Mouse (Mus musculus): ENCODE data around the gene Ranbp3. TPM values are rescaled to one million over a fixed set of nuclear protein-coding genes. Genes with fewer than 3 reads are reported as not detected.

Ranbp3 gene
- polyA plus RNA-seq, 1 experiment from 2014 or later: 28.8 TPM

DNA sequence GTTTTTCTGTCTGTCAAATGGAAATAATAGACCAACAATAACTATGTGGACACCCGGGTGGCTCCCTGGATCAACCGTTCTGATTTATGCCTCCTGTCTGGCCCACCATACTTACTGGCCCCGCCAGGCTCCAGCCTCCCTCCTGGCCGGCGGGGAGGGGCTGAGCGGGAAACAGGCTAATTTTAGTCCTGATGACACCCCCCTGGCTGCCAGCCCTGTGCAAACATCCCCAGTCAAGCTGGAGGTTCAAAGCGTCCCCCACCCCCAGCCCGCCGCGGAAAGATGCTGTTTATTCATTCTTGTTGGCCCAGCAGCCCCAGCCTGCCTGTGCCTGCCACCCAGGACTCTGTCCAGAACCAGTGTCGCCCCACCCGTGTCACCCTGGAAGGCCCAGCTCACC, 55.0 kb downstream of the Ranbp3 start:
- 6% methylated on average over 12 of the region's 12 CpGs for WGBS
- Histone ChIP-seq H3K4me1 (replicated peaks; ENCODE audit: control insufficient read depth, insufficient read depth, low read length) (peaks cover 9% of the 10 kb centered on the region), H3K4me2 (replicated peaks; ENCODE audit: low read depth) (peak overlapping the region; percentile 46), H3K36me3 (ENCODE audit: control insufficient read depth, insufficient read depth) (peaks cover 8% of the 10 kb centered on the region), H3K9me3 (ENCODE audit: control insufficient read depth) (no peaks in the 10 kb centered on the region), H3K27ac (ENCODE audit: low read depth, low read length) (no peak overlapping the region), H3K4me3 (ENCODE audit: low read depth, low read length) (no peak overlapping the region), H3K27me3 (replicated peaks; ENCODE audit: control insufficient read depth, insufficient read depth, low read length) (no peaks in the 10 kb centered on the region), H3K9ac (ENCODE audit: low read depth, low read length) (0 out of 2 replicates have a peak overlapping the region, but pooled peaks have one; percentile 3)
- peak; percentile 21; the same call in 1 of the 2 replicates for ATAC-seq
- no peak; the same call in 1 of the 2 replicates for TF ChIP-seq CTCF (IDR thresholded peaks at IDR 0.05; ENCODE audit: low read depth)

DNA sequence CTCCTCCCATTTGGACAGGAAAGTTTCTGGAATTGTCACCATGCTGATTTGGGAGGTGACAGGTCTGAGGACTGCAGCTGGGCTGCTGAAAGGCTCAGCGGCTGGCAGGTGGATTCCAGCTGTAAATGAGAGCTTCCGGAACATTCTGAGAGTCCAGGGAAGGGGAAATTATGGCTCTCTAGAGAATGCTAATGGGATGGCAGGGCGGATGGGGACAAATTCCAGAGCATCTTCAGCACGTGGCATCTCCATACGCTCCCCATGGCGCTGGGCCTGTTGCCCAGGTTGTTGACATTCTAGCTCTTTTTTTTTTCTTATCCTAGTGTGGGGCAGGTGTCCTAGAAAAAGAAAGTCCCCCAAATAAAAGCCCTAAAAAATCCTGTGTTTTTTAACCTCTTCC, 56.1 kb downstream of the Ranbp3 start:
- 0 out of 2 replicates have a peak, but pooled peaks cover under 1% of the 10 kb centered on the region for H3K36me3 ChIP-seq (ENCODE audit: control insufficient read depth, insufficient read depth)
- no peak for TF ChIP-seq CTCF (IDR thresholded peaks at IDR 0.05; ENCODE audit: low read depth)
- ATAC-seq: no peak

DNA sequence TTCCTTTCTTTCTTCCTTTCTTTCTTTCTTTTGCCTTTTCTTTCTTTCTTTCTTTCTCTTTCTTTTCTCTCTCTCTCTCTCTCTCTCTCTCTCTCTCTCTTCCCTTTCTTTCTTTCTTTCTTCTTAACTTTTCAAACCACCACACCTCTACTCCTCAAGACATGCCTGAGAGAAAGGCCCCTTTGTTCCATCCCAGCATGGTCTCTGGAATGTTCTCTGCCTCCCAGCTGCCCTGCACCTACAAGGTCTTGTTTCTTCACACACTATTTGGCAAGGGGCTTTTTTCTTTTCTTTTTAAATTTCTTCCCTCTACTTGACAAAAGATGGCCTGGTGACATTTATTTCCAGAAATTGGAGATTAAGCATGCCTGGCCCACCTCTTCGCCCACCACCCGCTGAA, 56.6 kb downstream of the Ranbp3 start:
- H3K4me1 ChIP-seq (replicated peaks; ENCODE audit: control insufficient read depth, insufficient read depth, low read length): peaks cover 9% of the 10 kb centered on the region
- 86% methylated on average over 2 of the region's 2 CpGs for WGBS
- H3K4me2 ChIP-seq (replicated peaks; ENCODE audit: low read depth): no peak overlapping the region
- no peak overlapping the region for H3K4me3 ChIP-seq (ENCODE audit: low read depth, low read length)
- no peaks in the 10 kb centered on the region for H3K36me3 ChIP-seq (ENCODE audit: control insufficient read depth, insufficient read depth)
- no peak overlapping the region for H3K27ac ChIP-seq (ENCODE audit: low read depth, low read length)
- H3K9me3 ChIP-seq (ENCODE audit: control insufficient read depth): no peaks in the 10 kb centered on the region
- H3K9ac ChIP-seq (ENCODE audit: low read depth, low read length): no peak overlapping the region
- H3K27me3 ChIP-seq (replicated peaks; ENCODE audit: control insufficient read depth, insufficient read depth, low read length): no peaks in the 10 kb centered on the region
- no peak for ATAC-seq
- TF ChIP-seq CTCF (IDR thresholded peaks at IDR 0.05; ENCODE audit: low read depth): no peak

More for the DNA sequence above, 56.1 kb downstream of the Ranbp3 start:
- Histone ChIP-seq H3K4me2 (replicated peaks; ENCODE audit: low read depth) (no peak overlapping the region), H3K4me1 (replicated peaks; ENCODE audit: control insufficient read depth, insufficient read depth, low read length) (peaks cover 9% of the 10 kb centered on the region), H3K27ac (ENCODE audit: low read depth, low read length) (no peak overlapping the region), H3K27me3 (replicated peaks; ENCODE audit: control insufficient read depth, insufficient read depth, low read length) (no peaks in the 10 kb centered on the region), H3K9me3 (ENCODE audit: control insufficient read depth) (no peaks in the 10 kb centered on the region), H3K9ac (ENCODE audit: low read depth, low read length) (no peak overlapping the region), H3K4me3 (ENCODE audit: low read depth, low read length) (no peak overlapping the region)
- WGBS: 48% methylated on average over 6 of the region's 6 CpGs

DNA sequence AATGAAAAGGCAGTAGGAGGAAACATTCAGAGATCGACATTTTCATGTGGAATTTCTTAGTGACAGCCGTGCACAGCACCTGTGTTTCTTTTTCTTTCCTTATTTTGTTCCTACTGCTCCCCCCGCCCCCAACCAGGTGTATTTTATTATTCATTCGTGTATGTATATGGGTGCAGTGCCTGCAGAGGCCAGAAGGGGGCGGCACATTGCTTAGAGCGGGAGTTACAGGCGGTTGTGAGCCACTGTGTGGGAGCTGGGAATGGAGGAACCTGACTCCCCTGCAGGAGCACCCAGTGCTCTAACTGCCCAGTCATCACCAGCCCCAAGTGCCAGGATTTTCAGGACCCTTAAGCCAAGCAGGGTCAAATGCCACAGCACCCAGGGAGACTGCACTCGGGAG, 63.4 kb downstream of the Ranbp3 start:
- no peak for ATAC-seq

DNA sequence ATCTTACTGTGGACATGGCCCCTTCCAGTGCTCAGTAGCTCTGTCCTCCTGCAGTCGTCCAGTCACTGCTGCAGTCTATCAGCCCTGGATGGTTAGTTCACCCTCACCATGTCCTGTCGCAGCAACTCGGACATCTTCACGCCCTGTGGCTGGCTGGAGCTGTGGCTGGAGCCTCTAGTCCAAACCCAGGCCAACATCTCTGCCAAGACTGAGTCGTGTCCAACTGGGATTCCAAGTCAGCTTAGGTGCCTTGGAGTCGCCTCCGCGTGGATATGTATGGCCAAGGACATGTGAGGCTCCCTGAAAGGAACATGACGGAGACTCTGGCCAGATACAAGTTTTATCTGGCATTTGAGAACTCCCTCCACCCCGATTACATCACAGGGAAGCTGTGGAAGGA, 65.1 kb downstream of the Ranbp3 start:
- no peaks in the 10 kb centered on the region for H3K36me3 ChIP-seq (ENCODE audit: control insufficient read depth, insufficient read depth)
- H3K4me2 ChIP-seq (replicated peaks; ENCODE audit: low read depth): no peak overlapping the region
- H3K27me3 ChIP-seq (replicated peaks; ENCODE audit: control insufficient read depth, insufficient read depth, low read length): no peaks in the 10 kb centered on the region; the same call in 1 of the 2 replicates
- no peak overlapping the region for H3K27ac ChIP-seq (ENCODE audit: low read depth, low read length)
- TF ChIP-seq CTCF (IDR thresholded peaks at IDR 0.05; ENCODE audit: low read depth): no peak
- ATAC-seq: no peak
- H3K4me3 ChIP-seq (ENCODE audit: low read depth, low read length): no peak overlapping the region
- H3K9ac ChIP-seq (ENCODE audit: low read depth, low read length): no peak overlapping the region
- no peaks in the 10 kb centered on the region for H3K9me3 ChIP-seq (ENCODE audit: control insufficient read depth)
- H3K4me1 ChIP-seq (replicated peaks; ENCODE audit: control insufficient read depth, insufficient read depth, low read length): no peaks in the 10 kb centered on the region
- 78% methylated on average over 10 of the region's 10 CpGs for WGBS

More for the DNA sequence above, 63.4 kb downstream of the Ranbp3 start:
- Histone ChIP-seq H3K4me2 (replicated peaks; ENCODE audit: low read depth) (no peak overlapping the region), H3K4me3 (ENCODE audit: low read depth, low read length) (no peak overlapping the region), H3K27ac (ENCODE audit: low read depth, low read length) (no peak overlapping the region), H3K9ac (ENCODE audit: low read depth, low read length) (no peak overlapping the region), H3K4me1 (replicated peaks; ENCODE audit: control insufficient read depth, insufficient read depth, low read length) (no peaks in the 10 kb centered on the region), H3K9me3 (ENCODE audit: control insufficient read depth) (no peaks in the 10 kb centered on the region), H3K27me3 (replicated peaks; ENCODE audit: control insufficient read depth, insufficient read depth, low read length) (no peaks in the 10 kb centered on the region; the same call in 1 of the 2 replicates), H3K36me3 (ENCODE audit: control insufficient read depth, insufficient read depth) (no peaks in the 10 kb centered on the region)
- TF ChIP-seq CTCF (IDR thresholded peaks at IDR 0.05; ENCODE audit: low read depth): peak; percentile 50
- 46% methylated on average over 8 of the region's 8 CpGs for WGBS

DNA sequence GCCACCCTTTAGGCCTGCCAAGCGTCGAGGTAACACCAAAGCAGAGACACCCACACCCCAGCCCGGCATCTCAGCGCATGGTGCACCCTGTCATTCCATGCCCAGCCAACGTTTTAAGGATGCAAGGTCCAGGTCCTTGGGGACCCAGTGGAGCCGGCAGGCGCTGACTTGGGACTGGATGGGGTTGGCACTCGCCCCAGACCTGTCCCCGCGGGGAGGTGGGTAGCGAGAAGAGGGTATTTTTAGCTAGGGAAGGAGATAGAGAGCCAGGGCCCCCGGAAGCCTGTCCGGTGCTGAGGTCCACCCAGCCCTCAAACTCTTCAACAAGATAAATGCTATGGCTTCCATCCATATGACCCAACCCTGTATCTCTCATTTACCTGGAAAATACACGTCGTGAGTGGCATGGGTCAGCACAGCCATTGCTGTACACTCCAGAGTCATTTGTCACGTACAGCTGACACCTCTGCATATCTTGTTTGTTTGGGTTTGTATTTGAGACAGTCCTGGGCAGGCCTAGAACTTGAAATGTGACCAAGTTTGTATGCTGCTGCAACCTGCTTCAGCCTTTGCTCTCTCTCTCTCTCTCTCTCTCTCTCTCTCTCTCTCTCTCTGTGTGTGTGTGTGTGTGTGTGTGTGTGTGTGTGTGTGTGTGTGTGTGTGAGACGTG, 67.2 kb downstream of the Ranbp3 start:
- Histone ChIP-seq H3K9me3 (ENCODE audit: control insufficient read depth) (no peaks in the 10 kb centered on the region), H3K27ac (ENCODE audit: low read depth, low read length) (no peak overlapping the region), H3K27me3 (replicated peaks; ENCODE audit: control insufficient read depth, insufficient read depth, low read length) (no peaks in the 10 kb centered on the region; the same call in 1 of the 2 replicates), H3K4me1 (replicated peaks; ENCODE audit: control insufficient read depth, insufficient read depth, low read length) (no peaks in the 10 kb centered on the region), H3K4me2 (replicated peaks; ENCODE audit: low read depth) (no peak overlapping the region), H3K4me3 (ENCODE audit: low read depth, low read length) (no peak overlapping the region), H3K9ac (ENCODE audit: low read depth, low read length) (no peak overlapping the region), H3K36me3 (ENCODE audit: control insufficient read depth, insufficient read depth) (no peaks in the 10 kb centered on the region)
- no peak for ATAC-seq
- 75% methylated on average over 17 of the region's 17 CpGs for WGBS
- TF ChIP-seq CTCF (IDR thresholded peaks at IDR 0.05; ENCODE audit: low read depth): no peak

Measured in intestine, postnatal 0 days (tissue).